Mouse (Mus musculus) liver, adult 2 months (tissue): ENCODE measurements at regions not wholly inside any gene's neighbourhood (a gene's known extent, or its start where the extent isn't known, plus 50 kb on each side); places are given as distances from the start of the nearest gene placed in this dataset.

Source experiments
- CTCF ChIP-seq: fragments of 200-500 bp; IDR thresholded peaks from 2 replicates; pipeline ENCODE4 v1.5.1; 2011; ENCODE audit warnings: low read depth, low read length, control low read depth
- POLR2A ChIP-seq: fragments of 200-500 bp; IDR thresholded peaks from 2 replicates; pipeline ENCODE4 v1.6.1; 2011; ENCODE audit warnings: low read length, control low read depth; ENCODE audit not compliant: insufficient read depth; ENCODE audit errors: extremely low read depth

GRCm38 (mm10) chr19:35143131-35143530, 221.0 kb downstream of the Kif20b start:
- no peak for TF ChIP-seq POLR2A
- TF ChIP-seq CTCF, result no peak
